Mouse (Mus musculus): ENCODE measurements at regions not wholly inside any gene's neighbourhood (a gene's known extent, or its start where the extent isn't known, plus 50 kb on each side); places are given as distances from the start of the nearest gene placed in this dataset.

DNA sequence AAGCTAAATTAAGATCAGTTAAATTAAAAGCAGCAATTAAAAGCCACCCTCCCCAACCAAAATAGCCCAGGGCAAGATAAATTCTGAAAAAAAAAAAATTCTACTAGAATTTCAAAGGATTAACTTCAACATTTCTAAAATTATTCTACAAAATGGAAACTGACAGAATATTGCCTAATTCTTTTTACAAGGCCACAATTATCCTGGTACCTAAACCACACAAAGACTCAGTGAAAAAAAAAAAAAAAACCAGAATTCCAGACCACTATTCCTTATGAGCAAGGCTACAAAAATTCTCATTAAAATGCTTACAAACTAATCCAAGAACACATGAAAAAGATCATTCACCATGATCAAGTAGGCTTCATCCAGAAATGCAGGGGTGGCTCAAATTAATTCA is 174.5 kb upstream of the Car8 start:
- no peak for TF ChIP-seq CTCF (IDR thresholded peaks at IDR 0.05; ENCODE audit: low read depth)
- no peak for TF ChIP-seq EP300 (IDR thresholded peaks at IDR 0.05; ENCODE audit: low read depth)
